Mouse (Mus musculus) brain, embryonic 14.5 days (tissue): ENCODE data around the gene Gm4981.
"Not testable (repeated sequence)": the region's sequence is repeated elsewhere in the genome, so short reads cannot be mapped to it uniquely, and the experiment has no call there.

Experiments
- CTCF ChIP-seq: fragments of 200-500 bp; IDR thresholded peaks from 2 replicates; pipeline ENCODE4 v1.5.1; 2012; ENCODE audit warnings: inconsistent platforms, mild to moderate bottlenecking, moderate library complexity, borderline replicate concordance; ENCODE audit not compliant: insufficient read depth, insufficient read length; ENCODE audit errors: extremely low read depth
- POLR2A ChIP-seq: fragments of 200-500 bp; IDR thresholded peaks from 2 replicates; pipeline ENCODE4 v1.6.1; 2012; ENCODE audit warnings: mild to moderate bottlenecking, inconsistent platforms, borderline replicate concordance; ENCODE audit not compliant: poor library complexity, insufficient read depth, insufficient read length, severe bottlenecking; ENCODE audit errors: extremely low read depth

GRCm38 (mm10) chr10:58232641-58232969 is 3.9 kb downstream of the Gm4981 start, which contains the start of gene Duxf3:
- not testable (repeated sequence) for TF ChIP-seq POLR2A, CTCF
